Mouse (Mus musculus) CD8-positive naive resting alpha-beta T cell, adult 2 months (primary cell): Measurements from ENCODE around the gene Zfp459.
A peak's percentile ranks its signal among the peaks of the same experiment; 100 is the strongest.
"Not testable (repeated sequence)": the region's sequence is repeated elsewhere in the genome, so short reads cannot be mapped to it uniquely, and the experiment has no call there.

Experiments used
- DNase-seq, 2 experiments: peaks; one replicate each; pipeline ENCODE4 v3.0.0; 2022; ENCODE audit warnings: low read depth in 2 of 2, low spot score in 2 of 2

Gene Zfp459

GRCm38 (mm10) chr13:67421207-67421857, at the start of gene Zfp459:
TSS of gene Zfp459 (minus strand) at chr13:67421418.
- DNase-seq, result peak; percentile 25 to 28

- no peak for DNase-seq
These were observed 48.1 kb upstream of the Zfp459 start for GRCm38 (mm10) chr13:67469274-67469673.

GRCm38 (mm10) chr13:67463506-67464185, 42.4 kb upstream of the Zfp459 start:
- DNase-seq, result not testable (repeated sequence)

- no peak for DNase-seq
These were observed 30.7 kb upstream of the Zfp459 start for GRCm38 (mm10) chr13:67452021-67452309.

- DNase-seq, result peak; percentile 77 to 83
These were observed 30.2 kb upstream of the Zfp459 start, which contains the start of gene Zfp874a for GRCm38 (mm10) chr13:67451172-67452020. TSS of gene Zfp874a (minus strand) at chr13:67451624.

- DNase-seq, result not testable (repeated sequence)
These were observed 15.9 kb upstream of the Zfp459 start for GRCm38 (mm10) chr13:67437095-67437494.

- DNase-seq, result no peak
These were observed 6.9 kb upstream of the Zfp459 start for GRCm38 (mm10) chr13:67428116-67428515.

- not testable (repeated sequence) for DNase-seq
These were observed 4.5 kb upstream of the Zfp459 start for GRCm38 (mm10) chr13:67425699-67426098.

- not testable (repeated sequence) for DNase-seq
These were observed 1.3 kb upstream of the Zfp459 start for GRCm38 (mm10) chr13:67422532-67422931.

- no peak for DNase-seq
These were observed 536 bp downstream of the Zfp459 start for GRCm38 (mm10) chr13:67420558-67421206.

- DNase-seq, result no peak
These were observed 4.4 kb downstream of the Zfp459 start for GRCm38 (mm10) chr13:67416811-67417210.

- no peak for DNase-seq
These were observed 5.5 kb downstream of the Zfp459 start for GRCm38 (mm10) chr13:67415759-67416158.

GRCm38 (mm10) chr13:67413634-67414033, 7.6 kb downstream of the Zfp459 start:
- not testable (repeated sequence) for DNase-seq

- peak; percentile 63 to 65 for DNase-seq
These were observed 21.9 kb downstream of the Zfp459 start, which contains the start of gene Zfp429 for GRCm38 (mm10) chr13:67399183-67399903. TSS of gene Zfp429 (minus strand) at chr13:67399819.

GRCm38 (mm10) chr13:67376255-67376654, 45.0 kb downstream of the Zfp459 start:
- DNase-seq, result not testable (repeated sequence)

GRCm38 (mm10) chr13:67375050-67375911, 45.9 kb downstream of the Zfp459 start, which contains the start of the genes Gm28041 and Zfp456:
TSS of gene Gm28041 (minus strand) at chr13:67375733.
TSS of gene Zfp456 (minus strand) at chr13:67375810.
- DNase-seq, result peak; percentile 74 to 76

GRCm38 (mm10) chr13:67360131-67360744, 61.0 kb downstream of the Zfp459 start, which contains the start of the genes Gm28044 and Zfp953:
TSS of gene Gm28044 (minus strand) at chr13:67360536.
TSS of gene Zfp953 (minus strand) at chr13:67360605.
- peak; percentile 84 to 88 for DNase-seq
